Mouse (Mus musculus): ENCODE results near the gene Cep290.
A peak's percentile ranks its signal among the peaks of the same experiment; 100 is the strongest.

Cep290 gene

GRCm38 (mm10) chr10:100598339-100598738 lies 111.0 kb downstream of the Cep290 start:
- no peak for DNase-seq

GRCm38 (mm10) chr10:100603511-100603910 lies 116.2 kb downstream of the Cep290 start:
- peak; percentile 35 for DNase-seq

GRCm38 (mm10) chr10:100604254-100604653 lies 116.9 kb downstream of the Cep290 start:
- DNase-seq, result peak; percentile 36

GRCm38 (mm10) chr10:100617233-100617903 lies 130.0 kb downstream of the Cep290 start:
- DNase-seq, result no peak

GRCm38 (mm10) chr10:100619474-100619873 lies 132.1 kb downstream of the Cep290 start:
- no peak for DNase-seq

- no peak for DNase-seq
These were observed 132.7 kb downstream of the Cep290 start for GRCm38 (mm10) chr10:100620040-100620439.

- no peak for DNase-seq
These were observed 135.1 kb downstream of the Cep290 start for GRCm38 (mm10) chr10:100622494-100622893.
